Comparison of ENCODE assay signal across 14 mouse cellular contexts in genomic region chr6:94200910-94201309, GRCm38 (mm10).
"Had no signal": no experiment of that assay in that cellular context is flagged by ENCODE, and none has a peak within 500 bp of the region (broad histone marks: within the 10 kb centered on the region; RNA-seq: fewer than 3 reads in every experiment).

No protein-coding gene starts in this region.

- H3K4me2 ChIP-seq: liver, embryonic 11.5 days; liver, embryonic 15.5 days; neural tube, embryonic 15.5 days; stomach, embryonic 15.5 days had no signal

- H3K9ac ChIP-seq: liver, embryonic 15.5 days; neural tube, embryonic 15.5 days; stomach, embryonic 15.5 days had no signal

- H3K9me3 ChIP-seq: limb, embryonic 10.5 days; liver, embryonic 15.5 days; midbrain, embryonic 10.5 days; neural tube, embryonic 15.5 days; stomach, embryonic 15.5 days had no signal

- H3K4me3 ChIP-seq: left cerebral cortex, adult 2 months; limb, embryonic 10.5 days; liver, embryonic 15.5 days; midbrain, embryonic 10.5 days; myocyte; neural tube, embryonic 15.5 days; stomach, embryonic 15.5 days had no signal

- H3K36me3 ChIP-seq: liver, embryonic 15.5 days; midbrain, embryonic 10.5 days; neural tube, embryonic 15.5 days; stomach, embryonic 15.5 days had no signal

- DNase-seq: kidney, adult 8-10 months; kidney, postnatal 25 days; midbrain, embryonic 14.5 days; right cerebral cortex, postnatal 14 days; thymus, adult 2 months; thymus, postnatal 25 days had no signal

- H3K27me3 ChIP-seq: liver, embryonic 15.5 days; neural tube, embryonic 15.5 days; stomach, embryonic 15.5 days had no signal

- H3K27ac ChIP-seq: left cerebral cortex, adult 2 months; limb, embryonic 10.5 days; liver, embryonic 15.5 days; midbrain, embryonic 10.5 days; neural tube, embryonic 15.5 days had no signal
